Mouse (Mus musculus) brown adipose tissue, adult 24 weeks (tissue): ENCODE results near the gene Stim1. TPM values are rescaled to one million over a fixed set of nuclear protein-coding genes. Genes with fewer than 3 reads are reported as not detected.
"Not testable (repeated sequence)": the region's sequence is repeated elsewhere in the genome, so short reads cannot be mapped to it uniquely, and the experiment has no call there.

Source experiments
- H3K27ac ChIP-seq: fragments of 200-500 bp; replicated peaks from 2 replicates; pipeline ENCODE4 v1.5.1; 2012; ENCODE audit warnings: low read depth, mild to moderate bottlenecking, low read length
- H3K4me1 ChIP-seq: fragments of 200-500 bp; 2 replicates; pipeline ENCODE4 v1.6.1; 2012; ENCODE audit warnings: low read length, mixed read lengths; ENCODE audit not compliant: control insufficient read depth, insufficient read depth, insufficient read length
- H3K4me3 ChIP-seq: fragments of 200-500 bp; 2 replicates; pipeline ENCODE4 v1.5.1; 2012; ENCODE audit warnings: low read depth, mild to moderate bottlenecking, low read length, moderate library complexity; ENCODE audit not compliant: insufficient read depth
- polyA plus RNA-seq: library from polyadenylated mRNA; stranded (reverse); fragments of >200 nt; gene quantifications from 2 replicates; pipeline ENCODE4 v1.2.4, GENCODE M21; 2012; ENCODE audit not compliant: missing spikeins, insufficient read depth, insufficient read length

The Stim1 gene
- polyA plus RNA-seq, 1 experiment, result 52.6 TPM

DNA sequence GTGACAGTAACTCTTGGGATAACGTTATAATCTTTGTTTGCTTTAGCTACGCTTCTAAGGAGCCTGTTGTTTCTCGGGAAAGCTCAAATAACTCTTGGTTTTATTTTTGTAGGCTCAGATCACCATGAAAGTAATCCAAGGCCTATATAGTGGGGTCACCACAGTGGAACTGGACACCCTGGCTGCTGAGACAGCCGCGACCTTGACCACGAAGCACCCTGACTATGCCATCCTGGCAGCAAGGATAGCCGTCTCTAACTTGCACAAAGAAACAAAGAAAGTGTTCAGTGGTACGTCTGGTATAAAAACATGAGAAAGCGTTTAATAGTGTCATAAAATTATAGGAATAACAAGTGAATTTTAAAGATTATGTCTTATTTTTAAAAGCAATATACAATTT, 178.8 kb downstream of the Stim1 start:
- Histone ChIP-seq H3K4me1 (no peaks in the 10 kb centered on the region), H3K27ac (no peak overlapping the region), H3K4me3 (no peak overlapping the region)

GRCm38 (mm10) chr7:102458618-102459380, 191.2 kb downstream of the Stim1 start:
- no peak overlapping the region for H3K27ac ChIP-seq
- no peak overlapping the region for H3K4me3 ChIP-seq
- no peaks in the 10 kb centered on the region for H3K4me1 ChIP-seq

DNA sequence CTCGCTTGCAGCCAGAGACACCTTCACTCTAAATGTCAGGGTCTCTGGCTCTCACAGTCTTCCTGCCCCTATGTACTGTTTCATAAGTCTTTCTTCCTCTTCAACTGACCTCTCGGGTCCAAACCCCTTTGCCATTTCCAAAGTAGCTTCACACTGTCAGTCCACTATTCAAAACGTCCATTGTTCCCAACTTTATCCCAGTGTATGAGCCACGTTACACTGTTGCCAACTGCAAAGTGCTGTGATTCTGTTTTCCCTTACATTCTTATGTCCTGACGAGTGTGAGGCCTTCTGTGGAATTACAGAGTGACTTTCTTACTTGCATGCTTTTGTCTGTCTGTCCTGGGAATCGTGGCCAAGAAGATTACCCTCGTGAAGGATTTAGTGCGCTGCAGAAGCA, 200.0 kb downstream of the Stim1 start:
- no peak overlapping the region for H3K4me3 ChIP-seq
- H3K4me1 ChIP-seq, result no peaks in the 10 kb centered on the region
- H3K27ac ChIP-seq, result no peak overlapping the region

DNA sequence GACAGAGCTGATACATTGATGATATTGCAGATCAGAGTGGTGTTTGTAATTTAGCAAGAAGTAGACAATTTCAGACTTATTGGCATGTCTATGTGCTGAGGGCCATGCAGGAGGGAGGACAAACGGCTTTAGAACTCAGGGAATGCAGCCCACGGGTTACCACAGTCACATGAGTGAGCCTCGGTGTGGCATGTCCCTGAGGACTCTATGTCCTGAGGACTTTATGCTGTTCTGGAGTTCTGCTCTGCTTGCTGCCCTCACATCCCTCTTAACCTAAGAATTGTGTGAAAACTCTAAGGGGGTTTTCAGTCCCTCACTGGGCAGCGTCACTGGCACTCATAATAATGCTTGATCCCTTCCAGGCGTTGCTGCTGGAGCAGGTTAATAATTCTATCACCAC, 205.1 kb downstream of the Stim1 start:
- H3K4me3 ChIP-seq, result no peak overlapping the region

DNA sequence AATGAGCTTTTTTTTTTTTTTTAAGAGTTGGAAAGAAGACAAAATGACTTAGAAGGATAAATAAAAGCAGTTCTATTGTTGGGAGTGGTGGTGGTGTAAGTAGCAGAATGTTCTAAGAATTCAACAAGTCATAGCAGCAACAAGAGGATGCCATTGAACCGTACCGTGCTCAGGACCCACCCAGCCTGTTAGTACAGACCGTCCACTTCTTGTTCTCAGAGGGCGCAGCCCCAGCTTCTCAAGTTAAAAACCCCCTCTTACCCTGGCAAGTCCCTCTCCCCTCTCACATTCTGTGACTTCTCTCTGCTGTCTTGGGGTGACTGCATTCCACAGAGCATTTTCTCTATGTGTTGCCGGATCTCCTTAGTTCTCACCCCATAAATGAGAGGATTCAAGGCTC, 209.0 kb downstream of the Stim1 start:
- no peak overlapping the region for H3K27ac ChIP-seq
- H3K4me1 ChIP-seq, result peaks cover 4% of the 10 kb centered on the region
- no peak overlapping the region for H3K4me3 ChIP-seq

More for the DNA sequence above, 205.1 kb downstream of the Stim1 start:
- no peak overlapping the region for H3K27ac ChIP-seq
- H3K4me1 ChIP-seq, result no peaks in the 10 kb centered on the region

DNA sequence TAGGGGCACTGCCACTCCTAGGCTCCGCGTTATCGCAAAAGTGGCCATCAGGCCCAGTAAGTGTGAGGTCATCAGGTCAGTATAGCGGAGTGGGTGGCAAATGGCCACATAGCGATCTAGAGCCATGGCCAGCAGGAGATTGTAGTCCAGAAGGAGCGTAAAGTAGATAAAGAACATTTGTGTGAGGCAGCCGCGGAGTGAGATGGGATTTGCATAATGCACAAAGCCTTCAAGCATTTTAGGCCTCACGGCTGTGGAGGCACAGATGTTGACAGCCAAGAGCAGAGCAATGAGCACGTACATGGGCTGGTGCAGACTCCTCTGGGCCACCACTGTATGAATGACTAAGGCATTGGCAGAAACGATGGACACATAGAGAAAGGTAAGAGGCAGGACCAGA, 209.8 kb downstream of the Stim1 start:
- Histone ChIP-seq H3K4me3 (no peak overlapping the region), H3K4me1 (peaks cover 4% of the 10 kb centered on the region), H3K27ac (no peak overlapping the region)

DNA sequence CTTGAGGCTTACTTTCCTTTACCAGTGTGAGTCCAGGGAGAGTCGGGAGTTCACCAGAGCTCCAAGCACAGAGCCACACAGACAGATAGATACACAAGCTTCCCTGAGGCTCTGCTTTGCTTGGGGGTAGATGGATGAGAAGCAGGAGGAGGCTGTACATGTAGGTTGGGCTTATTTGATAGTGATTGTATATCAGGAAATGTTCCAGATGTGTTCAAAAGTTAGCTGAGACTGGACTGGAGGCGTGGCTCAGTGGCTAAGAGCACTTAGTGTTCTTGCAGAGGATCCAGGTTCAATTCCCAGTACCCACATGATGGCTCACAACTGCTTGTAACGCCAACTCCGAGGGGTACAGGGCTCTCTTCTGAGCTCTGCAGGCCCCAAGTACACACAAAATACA, 210.8 kb downstream of the Stim1 start:
- Histone ChIP-seq H3K4me1 (peaks cover 4% of the 10 kb centered on the region), H3K4me3 (no peak overlapping the region), H3K27ac (no peak overlapping the region)

DNA sequence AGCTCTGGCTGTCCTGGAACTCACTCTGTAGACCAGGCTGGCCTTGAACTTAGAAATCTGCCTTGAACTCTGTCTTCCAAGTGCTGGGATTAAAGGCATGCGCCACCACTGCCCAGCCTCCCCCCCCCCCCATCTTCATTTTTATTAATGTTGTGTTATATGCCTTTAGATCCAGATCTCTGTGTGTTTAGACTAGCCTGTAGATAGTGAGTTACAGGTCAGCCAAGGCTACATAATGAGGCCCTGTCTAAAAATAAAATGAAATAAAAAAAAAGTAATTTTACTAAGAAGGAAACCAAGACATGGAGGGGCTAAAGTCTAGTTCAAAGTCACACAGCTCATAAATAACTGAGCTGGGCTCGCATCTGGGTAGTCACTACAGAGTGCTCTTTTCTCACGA, 211.3 kb downstream of the Stim1 start:
- H3K4me3 ChIP-seq, result no peak overlapping the region
- H3K4me1 ChIP-seq, result peaks cover 4% of the 10 kb centered on the region
- H3K27ac ChIP-seq, result no peak overlapping the region

GRCm38 (mm10) chr7:102479368-102480078, 211.9 kb downstream of the Stim1 start:
- Histone ChIP-seq H3K4me3 (no peak overlapping the region), H3K4me1 (peaks cover 4% of the 10 kb centered on the region), H3K27ac (no peak overlapping the region)

DNA sequence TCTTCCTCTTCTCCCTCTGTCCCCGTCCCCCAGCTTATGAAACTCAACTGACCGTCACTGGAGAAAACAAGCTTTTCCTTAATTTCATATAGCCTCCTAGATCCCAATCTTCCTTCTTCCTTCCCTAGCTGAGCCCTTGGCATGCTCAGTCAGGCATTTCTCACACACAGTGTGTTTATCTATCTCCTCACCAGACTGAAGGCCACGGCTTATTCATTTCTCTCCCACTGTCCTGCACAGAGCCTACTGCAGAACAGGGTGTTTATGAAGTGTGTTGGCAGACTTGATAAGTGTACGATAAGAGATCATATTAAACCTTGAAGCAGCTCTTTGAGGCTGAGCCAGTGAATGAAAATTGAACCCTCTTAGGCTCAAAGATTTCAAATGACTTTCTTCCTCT, 213.2 kb downstream of the Stim1 start:
- no peak overlapping the region for H3K27ac ChIP-seq
- H3K4me1 ChIP-seq, result peaks cover 4% of the 10 kb centered on the region
- H3K4me3 ChIP-seq, result no peak overlapping the region

DNA sequence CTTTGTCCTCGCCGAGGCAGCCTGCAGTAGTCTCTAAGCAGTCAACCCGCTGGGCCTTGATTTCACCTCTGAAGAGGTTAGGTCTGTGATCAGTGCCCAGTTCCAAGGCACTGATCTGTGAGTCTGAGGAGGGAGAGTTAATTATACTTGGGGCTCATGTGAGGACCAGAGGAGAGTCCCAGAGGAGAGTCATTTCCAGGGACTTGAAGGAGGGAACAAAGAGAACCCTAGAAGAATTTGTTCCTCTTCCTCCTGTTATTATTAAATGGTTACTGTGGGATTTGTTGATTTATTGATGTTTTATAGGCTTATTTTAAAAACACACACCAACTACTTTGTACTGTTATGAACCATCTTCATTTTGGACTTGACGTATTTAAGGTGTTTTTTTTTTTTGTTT, 214.0 kb downstream of the Stim1 start, which contains the start of gene Olfr543:
Olfr543 (minus strand) TSS at position 101 of the 400 bp plus-strand sequence.
- Histone ChIP-seq H3K4me3 (no peak within 1 kb of the TSS), H3K27ac (no peak within 1 kb of the TSS), H3K4me1 (peaks cover 4% of the 10 kb centered on the region)

DNA sequence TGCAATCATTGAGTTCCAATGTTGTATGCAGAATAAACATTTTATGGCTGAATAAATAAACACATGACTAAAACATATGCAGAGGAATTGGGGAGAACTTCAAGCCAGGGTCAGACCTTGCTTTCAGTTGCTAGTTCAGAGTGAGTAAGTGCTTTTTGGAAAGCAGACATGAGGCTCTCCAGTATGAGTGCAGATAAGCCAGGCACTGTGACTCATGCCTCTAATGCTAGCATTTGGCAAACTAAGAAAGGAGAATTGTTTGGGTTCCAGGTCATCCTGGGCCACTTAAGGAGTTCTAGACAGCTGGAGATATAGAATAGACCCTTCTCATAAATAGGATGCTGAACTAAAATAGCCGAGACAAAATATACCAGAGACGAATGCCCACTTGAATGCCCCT, 216.1 kb downstream of the Stim1 start:
- peaks cover 7% of the 10 kb centered on the region for H3K4me1 ChIP-seq
- H3K4me3 ChIP-seq, result no peak overlapping the region
- no peak overlapping the region for H3K27ac ChIP-seq

DNA sequence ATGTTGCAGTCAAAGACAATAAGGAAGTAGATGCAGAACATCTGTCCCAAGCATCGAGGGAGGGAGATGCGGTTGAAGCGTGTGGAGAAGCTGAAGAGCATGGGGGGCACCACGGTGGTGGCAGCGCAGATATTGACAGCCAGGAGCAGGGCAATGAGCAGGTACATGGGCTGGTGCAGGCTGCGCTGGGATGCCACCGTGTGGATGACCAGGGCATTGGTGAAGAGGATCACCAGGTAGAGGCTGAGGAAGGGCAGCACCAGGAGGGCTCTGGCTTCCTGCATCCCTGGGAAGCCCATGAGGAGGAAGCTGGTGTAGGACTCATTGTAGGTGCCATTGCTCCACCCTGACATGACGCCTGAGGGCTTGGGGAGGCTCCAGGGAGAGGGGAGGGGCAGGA, 217.2 kb downstream of the Stim1 start:
- not testable (repeated sequence) for H3K4me1 ChIP-seq, H3K27ac ChIP-seq, H3K4me3 ChIP-seq

DNA sequence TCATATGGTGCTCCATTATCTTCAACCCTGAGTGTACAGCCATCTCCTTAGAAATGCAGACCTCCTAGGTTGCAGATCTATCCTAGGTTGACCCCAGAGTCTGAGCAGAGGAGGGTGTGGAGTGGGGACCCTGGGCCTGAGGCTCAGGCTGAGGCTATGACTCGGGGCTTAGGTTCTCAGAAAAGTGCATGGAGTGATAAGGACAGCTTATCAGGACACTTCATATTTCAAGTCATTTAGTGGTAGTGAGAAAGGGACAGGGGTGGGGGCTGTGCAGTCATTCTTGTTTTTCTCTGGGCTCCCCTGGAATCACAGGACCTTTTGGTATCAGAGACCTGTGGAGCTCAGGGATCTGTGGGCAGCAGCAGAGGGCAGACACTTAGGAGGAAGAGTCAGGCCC, 218.5 kb downstream of the Stim1 start:
- H3K27ac ChIP-seq, result no peak overlapping the region
- no peak overlapping the region for H3K4me3 ChIP-seq
- peaks cover 2% of the 10 kb centered on the region; the same call in 1 of the 2 replicates for H3K4me1 ChIP-seq
